Mouse (Mus musculus) hindbrain, embryonic 15.5 days (tissue): Measurements from ENCODE around the gene Fgfr2. TPM values are rescaled to one million over a fixed set of nuclear protein-coding genes. Genes with fewer than 3 reads are reported as not detected.
A peak's percentile ranks its signal among the peaks of the same experiment; 100 is the strongest.

Source experiments
- ATAC-seq: fragments of 200-750 bp; cut with Nextera tagmentation; 2 replicates; pipeline ENCODE4 v1.8.0; 2017; ENCODE audit warnings: low read depth, moderate number of reproducible peaks, moderate TSS enrichment; ENCODE audit not compliant: low FRiP score
- H3K27ac ChIP-seq: fragments of 300-500 bp; sonication (generic); replicated peaks from 2 replicates; pipeline ENCODE4 v1.5.1; 2015; ENCODE audit warnings: mild to moderate bottlenecking, inconsistent platforms
- H3K27me3 ChIP-seq: fragments of 300-500 bp; sonication (generic); 2 replicates; pipeline ENCODE4 v1.6.1; 2015; ENCODE audit warnings: control low read depth, inconsistent platforms
- H3K36me3 ChIP-seq: fragments of 300-500 bp; sonication (generic); 2 replicates; pipeline ENCODE4 v1.6.1; 2015; ENCODE audit warnings: control low read depth, inconsistent platforms
- H3K4me1 ChIP-seq: fragments of 300-500 bp; sonication (generic); replicated peaks from 2 replicates; pipeline ENCODE4 v1.6.1; 2015; ENCODE audit warnings: control low read depth, inconsistent platforms
- H3K4me2 ChIP-seq: fragments of 300-500 bp; sonication (generic); 2 replicates; pipeline ENCODE4 v1.6.1; 2015; ENCODE audit warnings: moderate library complexity, mild to moderate bottlenecking, inconsistent platforms
- H3K4me3 ChIP-seq: fragments of 300-500 bp; sonication (generic); 2 replicates; pipeline ENCODE4 v1.5.1; 2015; ENCODE audit warnings: mild to moderate bottlenecking, inconsistent platforms
- H3K9ac ChIP-seq: fragments of 300-500 bp; sonication (generic); 2 replicates; pipeline ENCODE4 v1.6.1; 2015; ENCODE audit warnings: inconsistent platforms
- H3K9me3 ChIP-seq: fragments of 300-500 bp; sonication (generic); 2 replicates; pipeline ENCODE4 v1.6.1; 2016; ENCODE audit warnings: control low read depth, inconsistent platforms
- WGBS: fragments of 180-500 bp; shearing (Covaris S2); methylation state at CpG from one replicate; pipeline ENCODE4 v1.1.7; 2015; 5-methylcytosine and 5-hydroxymethylcytosine counted together
- polyA plus RNA-seq: library from polyadenylated mRNA; unstranded; fragments of >200 nt; fragmentation: Nextera tagmentation; extraction: Ambion mirVana; gene quantifications from 2 replicates; pipeline ENCODE4 v1.2.1, GENCODE M21; 2015

Fgfr2 gene
- polyA plus RNA-seq, 1 experiment from 2014 or later: 28.5 TPM

DNA sequence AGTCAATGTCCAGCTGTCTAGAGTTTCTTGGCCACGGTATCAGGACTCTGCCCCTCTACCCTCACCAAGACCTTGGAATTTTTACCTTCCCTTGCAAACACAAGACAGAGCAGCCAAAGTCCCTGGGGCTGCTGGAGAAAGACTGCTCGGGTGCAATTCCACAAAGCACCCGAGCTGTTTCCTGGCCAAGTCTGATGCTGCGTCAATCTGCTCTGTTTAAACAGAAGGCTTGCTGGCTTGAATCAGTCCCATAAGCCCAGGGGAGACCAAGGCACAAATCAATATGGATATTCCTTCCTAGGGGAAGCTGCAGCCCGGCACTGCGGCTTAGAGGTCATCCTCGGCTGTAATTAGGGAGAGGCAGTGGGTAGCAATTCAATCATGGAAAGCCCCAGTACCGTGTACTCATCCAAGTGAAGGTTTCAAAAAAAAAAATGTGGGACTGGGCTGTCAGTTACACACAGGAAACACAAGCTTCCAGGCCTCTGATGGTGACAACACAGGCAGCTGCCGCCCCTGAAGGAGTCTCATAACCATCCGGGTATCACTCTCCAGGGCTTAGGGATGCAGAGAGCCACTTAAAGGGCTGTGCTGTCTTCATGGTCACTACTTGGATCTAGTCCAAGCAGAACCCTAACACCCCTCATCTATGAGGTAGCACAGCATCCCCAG, 48.6 kb downstream of the Fgfr2 start:
- WGBS: 21% methylated on average over 10 of the region's 10 CpGs
- no peaks in the 10 kb centered on the region for H3K36me3 ChIP-seq
- peak overlapping the region; percentile 52 for H3K27ac ChIP-seq
- H3K4me3 ChIP-seq: no peak overlapping the region
- no peaks in the 10 kb centered on the region for H3K9me3 ChIP-seq
- no peak overlapping the region for H3K4me2 ChIP-seq
- H3K4me1 ChIP-seq: peaks cover 63% of the 10 kb centered on the region
- no peak for ATAC-seq
- no peak overlapping the region for H3K9ac ChIP-seq
- H3K27me3 ChIP-seq: no peaks in the 10 kb centered on the region

DNA sequence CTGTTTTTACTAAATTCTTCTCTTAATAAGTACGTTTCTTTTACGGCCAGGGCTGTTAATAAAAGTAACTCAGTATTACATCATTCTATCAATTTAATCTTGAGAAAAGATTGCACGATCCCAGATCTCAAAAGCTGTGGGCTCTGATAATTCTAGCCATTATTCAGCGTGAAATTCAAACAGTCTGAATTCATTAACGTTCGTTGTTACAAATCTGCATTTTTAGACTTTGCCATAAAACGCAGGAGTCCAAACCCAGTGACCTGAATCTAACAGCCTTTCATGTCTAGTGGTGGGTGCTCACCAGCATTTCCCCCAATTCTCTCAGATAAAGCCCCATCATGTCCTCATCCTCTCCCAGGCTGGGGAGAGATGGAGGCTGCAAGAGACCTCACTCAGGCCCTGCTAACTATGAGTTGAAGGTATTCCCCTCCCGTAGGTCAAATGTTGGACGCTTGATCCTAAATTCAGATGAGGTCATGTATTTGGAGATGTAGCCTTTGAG, 50.0 kb downstream of the Fgfr2 start:
- Histone ChIP-seq H3K9me3 (no peaks in the 10 kb centered on the region), H3K9ac (no peak overlapping the region), H3K4me3 (no peak overlapping the region), H3K4me1 (peaks cover 76% of the 10 kb centered on the region), H3K27ac (no peak overlapping the region), H3K4me2 (no peak overlapping the region), H3K27me3 (no peaks in the 10 kb centered on the region), H3K36me3 (no peaks in the 10 kb centered on the region)
- WGBS: 27% methylated on average over 9 of the region's 9 CpGs
- no peak for ATAC-seq

GRCm38 (mm10) chr7:133072535-133072934, 50.6 kb downstream of the Fgfr2 start:
- H3K4me1 ChIP-seq: peaks cover 83% of the 10 kb centered on the region
- H3K27me3 ChIP-seq: no peaks in the 10 kb centered on the region
- no peaks in the 10 kb centered on the region for H3K36me3 ChIP-seq
- WGBS: 35% methylated on average over 4 of the region's 4 CpGs
- no peak overlapping the region for H3K4me3 ChIP-seq
- no peaks in the 10 kb centered on the region for H3K9me3 ChIP-seq
- ATAC-seq: no peak
- H3K4me2 ChIP-seq: no peak overlapping the region
- H3K9ac ChIP-seq: no peak overlapping the region
- no peak overlapping the region for H3K27ac ChIP-seq

DNA sequence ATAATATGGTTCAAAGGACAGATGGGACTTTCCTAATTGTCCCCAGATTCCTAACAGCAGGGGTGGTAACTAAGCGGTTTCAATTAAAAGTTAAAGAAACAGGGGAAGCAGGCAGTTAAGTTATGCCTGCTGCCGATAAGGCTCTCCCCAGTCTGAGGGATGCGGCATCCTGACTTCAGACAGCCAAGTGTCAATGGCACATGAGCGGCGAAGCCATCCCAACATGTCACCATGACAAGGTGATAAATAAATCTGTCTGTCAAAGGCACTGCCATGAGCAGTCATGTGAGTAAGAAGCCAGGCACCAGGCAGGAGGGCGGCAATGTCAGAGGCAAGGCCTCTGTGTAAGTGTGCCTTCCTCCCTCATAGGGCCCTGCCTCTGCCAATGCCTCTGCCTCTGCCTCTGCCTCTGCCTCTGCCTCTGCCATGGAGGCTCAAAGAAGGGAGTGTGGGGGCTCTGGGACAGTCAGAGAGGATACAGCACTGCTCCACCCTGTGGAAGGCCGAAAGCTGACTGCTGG, 55.8 kb downstream of the Fgfr2 start:
- Histone ChIP-seq H3K27me3 (no peaks in the 10 kb centered on the region), H3K9ac (no peak overlapping the region), H3K36me3 (no peaks in the 10 kb centered on the region), H3K27ac (peak overlapping the region; percentile 49; the same call in 1 of the 2 replicates), H3K9me3 (no peaks in the 10 kb centered on the region), H3K4me2 (no peak overlapping the region), H3K4me3 (no peak overlapping the region), H3K4me1 (peaks cover 69% of the 10 kb centered on the region)
- WGBS: 41% methylated on average over 7 of the region's 7 CpGs
- peak; percentile 52; the same call in 1 of the 2 replicates for ATAC-seq

GRCm38 (mm10) chr7:133066776-133067175, 56.4 kb downstream of the Fgfr2 start:
- peaks cover 63% of the 10 kb centered on the region for H3K4me1 ChIP-seq

GRCm38 (mm10) chr7:133062055-133062454, 61.1 kb downstream of the Fgfr2 start:
- Histone ChIP-seq H3K36me3 (no peaks in the 10 kb centered on the region), H3K27me3 (no peaks in the 10 kb centered on the region), H3K4me3 (no peak overlapping the region), H3K9me3 (no peaks in the 10 kb centered on the region), H3K27ac (no peak overlapping the region), H3K4me2 (no peak overlapping the region), H3K4me1 (peaks cover 38% of the 10 kb centered on the region), H3K9ac (no peak overlapping the region)
- 95% methylated on average over 3 of the region's 3 CpGs for WGBS
- ATAC-seq: no peak

More at GRCm38 (mm10) chr7:133066776-133067175, 56.4 kb downstream of the Fgfr2 start:
- H3K9ac ChIP-seq: no peak overlapping the region
- H3K4me3 ChIP-seq: no peak overlapping the region
- H3K27me3 ChIP-seq: no peaks in the 10 kb centered on the region
- no peak overlapping the region for H3K4me2 ChIP-seq
- no peaks in the 10 kb centered on the region for H3K36me3 ChIP-seq
- ATAC-seq: peak; percentile 40; the same call in 1 of the 2 replicates
- 24% methylated on average over 6 of the region's 6 CpGs for WGBS
- peak overlapping the region; percentile 49 for H3K27ac ChIP-seq
- no peaks in the 10 kb centered on the region for H3K9me3 ChIP-seq

DNA sequence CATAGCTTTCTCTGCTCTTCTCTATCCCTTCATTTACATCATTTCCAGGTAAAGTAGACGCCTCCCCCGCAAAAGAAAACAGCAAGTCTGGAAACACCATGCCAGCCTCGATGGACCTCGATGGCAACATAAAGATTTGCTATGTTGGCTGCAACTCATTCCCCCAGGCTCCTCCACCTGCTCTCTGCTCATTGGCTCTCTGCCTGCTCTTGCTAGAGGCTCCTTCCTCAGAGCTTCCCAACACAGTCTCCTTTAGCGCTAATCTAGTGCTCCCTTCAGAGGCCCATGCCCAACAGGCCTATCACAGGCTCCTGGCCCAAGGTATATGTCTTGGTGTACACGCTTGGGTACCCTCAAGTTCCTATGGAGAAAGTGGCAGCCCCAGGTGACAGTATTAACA, 63.0 kb downstream of the Fgfr2 start:
- no peak for ATAC-seq
- Histone ChIP-seq H3K27ac (no peak overlapping the region), H3K9ac (no peak overlapping the region), H3K4me1 (peaks cover 25% of the 10 kb centered on the region), H3K27me3 (no peaks in the 10 kb centered on the region), H3K4me2 (no peak overlapping the region), H3K9me3 (no peaks in the 10 kb centered on the region), H3K4me3 (no peak overlapping the region), H3K36me3 (no peaks in the 10 kb centered on the region)
- 92% methylated on average over 6 of the region's 6 CpGs for WGBS

- ATAC-seq: peak; percentile 60; the same call in 1 of the 2 replicates
- peaks cover 25% of the 10 kb centered on the region for H3K4me1 ChIP-seq
- no peaks in the 10 kb centered on the region for H3K36me3 ChIP-seq
- H3K4me2 ChIP-seq: no peak overlapping the region
- no peaks in the 10 kb centered on the region for H3K27me3 ChIP-seq
- H3K9me3 ChIP-seq: no peaks in the 10 kb centered on the region
- no peak overlapping the region for H3K4me3 ChIP-seq
- H3K9ac ChIP-seq: no peak overlapping the region
- 50% methylated on average over 9 of the region's 9 CpGs for WGBS
- 0 out of 2 replicates have a peak overlapping the region, but pooled peaks have one; percentile 41 for H3K27ac ChIP-seq
Observed at GRCm38 (mm10) chr7:133059517-133060104, 63.5 kb downstream of the Fgfr2 start.

DNA sequence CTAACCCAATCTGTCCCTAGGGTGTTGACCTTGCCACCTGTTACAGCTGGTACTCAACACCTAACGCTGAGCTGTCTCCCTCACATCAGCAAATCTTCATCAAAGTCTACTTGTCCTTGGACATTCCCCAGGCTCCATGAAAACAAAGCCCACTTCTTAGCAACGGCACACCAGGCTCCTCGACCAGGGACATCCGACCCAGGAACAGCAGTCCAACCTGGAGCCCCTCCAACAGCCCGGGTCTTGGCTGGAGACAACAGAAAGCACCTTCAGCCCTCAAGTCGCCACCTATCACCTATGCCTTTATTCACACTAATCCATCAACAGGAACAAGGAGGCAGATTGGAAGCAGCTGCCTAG, 64.0 kb downstream of the Fgfr2 start:
- Histone ChIP-seq H3K27ac (no peak overlapping the region), H3K9ac (no peak overlapping the region), H3K4me3 (no peak overlapping the region), H3K27me3 (no peaks in the 10 kb centered on the region), H3K36me3 (no peaks in the 10 kb centered on the region), H3K9me3 (no peaks in the 10 kb centered on the region), H3K4me1 (peaks cover 28% of the 10 kb centered on the region), H3K4me2 (no peak overlapping the region)
- WGBS: 75% methylated on average over 6 of the region's 6 CpGs
- ATAC-seq: no peak

- no peaks in the 10 kb centered on the region for H3K36me3 ChIP-seq
- H3K9ac ChIP-seq: no peak overlapping the region
- H3K4me3 ChIP-seq: no peak overlapping the region
- no peak overlapping the region for H3K27ac ChIP-seq
- H3K4me2 ChIP-seq: no peak overlapping the region
- no peak for ATAC-seq
- WGBS: 93% methylated on average over 12 of the region's 12 CpGs
- no peaks in the 10 kb centered on the region for H3K9me3 ChIP-seq
- H3K4me1 ChIP-seq: peaks cover 31% of the 10 kb centered on the region
- no peaks in the 10 kb centered on the region for H3K27me3 ChIP-seq
Observed at GRCm38 (mm10) chr7:133058496-133059149, 64.5 kb downstream of the Fgfr2 start.

- Histone ChIP-seq H3K9ac (no peak overlapping the region), H3K4me1 (peaks cover 36% of the 10 kb centered on the region), H3K4me3 (no peak overlapping the region), H3K27me3 (no peaks in the 10 kb centered on the region), H3K9me3 (no peaks in the 10 kb centered on the region), H3K36me3 (no peaks in the 10 kb centered on the region), H3K27ac (no peak overlapping the region), H3K4me2 (no peak overlapping the region)
- 90% methylated on average over 8 of the region's 8 CpGs for WGBS
- ATAC-seq: no peak
Observed at GRCm38 (mm10) chr7:133056924-133057323, 66.2 kb downstream of the Fgfr2 start.

- H3K9me3 ChIP-seq: no peaks in the 10 kb centered on the region
- no peak for ATAC-seq
- H3K36me3 ChIP-seq: 0 out of 2 replicates have a peak, but pooled peaks cover 5% of the 10 kb centered on the region
- no peak overlapping the region for H3K4me2 ChIP-seq
- no peak overlapping the region for H3K27ac ChIP-seq
- H3K27me3 ChIP-seq: no peaks in the 10 kb centered on the region
- peaks cover 24% of the 10 kb centered on the region for H3K4me1 ChIP-seq
- H3K9ac ChIP-seq: no peak overlapping the region
- H3K4me3 ChIP-seq: no peak overlapping the region
- 97% methylated on average over 5 of the region's 5 CpGs for WGBS
Observed at GRCm38 (mm10) chr7:133054486-133054885, 68.7 kb downstream of the Fgfr2 start.
